Mouse (Mus musculus) small intestine, adult 2 months (tissue): ENCODE measurements around the gene Whrn.

Source experiments
- CTCF ChIP-seq: fragments of 200-500 bp; IDR thresholded peaks from 2 replicates; pipeline ENCODE4 v1.5.1; 2012; ENCODE audit warnings: low read depth, mild to moderate bottlenecking, control low read depth, inconsistent platforms, low read length, moderate library complexity, mixed read lengths; ENCODE audit not compliant: insufficient replicate concordance, insufficient read length; ENCODE audit errors: extremely low read depth
- POLR2A ChIP-seq: fragments of 200-500 bp; IDR thresholded peaks from 2 replicates; pipeline ENCODE4 v1.6.1; 2012; ENCODE audit warnings: low read depth, mild to moderate bottlenecking, control low read depth, inconsistent platforms, low read length, moderate library complexity

DNA sequence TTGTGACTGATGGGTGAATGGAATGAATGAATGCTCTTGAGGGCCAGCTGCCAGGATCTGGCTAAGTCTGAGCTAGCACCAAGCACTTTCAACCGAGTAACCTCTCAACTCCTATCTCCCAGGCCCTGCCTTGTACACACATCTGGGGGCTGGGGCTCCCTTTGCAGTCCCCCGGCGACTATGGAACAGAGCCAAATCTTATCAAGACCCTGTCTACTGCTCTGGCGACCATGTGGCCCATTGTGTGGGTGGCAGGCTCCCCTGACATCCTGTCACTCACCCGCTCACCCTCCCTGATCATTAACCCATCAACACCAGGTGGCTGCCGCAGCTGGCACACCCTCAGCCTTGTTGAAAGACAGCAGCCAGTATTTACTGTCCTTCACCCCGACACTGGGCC, 90.7 kb downstream of the Whrn start:
- no peak for TF ChIP-seq CTCF
- no peak for TF ChIP-seq POLR2A
